Mouse (Mus musculus) CH12.LX (cell line): Measurements from ENCODE around the gene Ccdc57. TPM values are rescaled to one million over a fixed set of nuclear protein-coding genes. Genes with fewer than 3 reads are reported as not detected.
A peak's percentile ranks its signal among the peaks of the same experiment; 100 is the strongest.

Experiments
- DNase-seq: peaks from one replicate; pipeline ENCODE4 v3.0.0-alpha.2; 2013; ENCODE audit errors: extremely low read depth
- H3K27ac ChIP-seq: 2 replicates; pipeline ENCODE4 v1.5.1; 2012; ENCODE audit warnings: low read depth, mild to moderate bottlenecking, control low read depth, moderate library complexity; ENCODE audit not compliant: insufficient read depth
- H3K27me3 ChIP-seq: replicated peaks from 2 replicates; pipeline ENCODE3; 2012; ENCODE audit warnings: inconsistent platforms
- H3K36me3 ChIP-seq, 2 experiments: replicated peaks in 1 of 2; 2 replicates each; pipeline versions ENCODE3 to v1.6.1; 2012; ENCODE audit warnings: inconsistent platforms in 1 of 2, low read length in 1 of 2, mild to moderate bottlenecking in 1 of 2, mixed read lengths in 1 of 2, moderate library complexity in 1 of 2; ENCODE audit not compliant: control insufficient read depth in 1 of 2, insufficient read depth in 1 of 2
- H3K4me1 ChIP-seq, 2 experiments: 2 replicates each; pipeline ENCODE4 v1.6.1; 2012; ENCODE audit warnings: inconsistent platforms in 1 of 2, moderate library complexity in 1 of 2; ENCODE audit not compliant: insufficient read depth in 2 of 2, control insufficient read depth in 1 of 2
- H3K4me2 ChIP-seq: 2 replicates; pipeline ENCODE4 v1.6.1; 2012; ENCODE audit warnings: low read depth, mild to moderate bottlenecking, control low read depth; ENCODE audit not compliant: poor library complexity, insufficient read depth, severe bottlenecking
- H3K4me3 ChIP-seq, 3 experiments: fragments of 150-350 bp in 1 of 3; sonication (generic) in 1 of 3; replicated peaks in 1 of 3; 2 replicates each; pipeline versions ENCODE3 to v1.5.1; 2011 to 2012; ENCODE audit warnings: low read depth in 2 of 3, low read length in 2 of 3, mild to moderate bottlenecking in 2 of 3, moderate library complexity in 2 of 3, control low read depth in 1 of 3, improper control_type of control experiment in 1 of 3, inconsistent platforms in 1 of 3, mixed read lengths in 1 of 3; ENCODE audit not compliant: poor library complexity in 1 of 3
- H3K79me2 ChIP-seq: replicated peaks from 2 replicates; pipeline ENCODE4 v1.6.1; 2012; ENCODE audit warnings: mild to moderate bottlenecking, moderate library complexity; ENCODE audit not compliant: control insufficient read depth, poor library complexity, insufficient read depth, severe bottlenecking; ENCODE audit errors: extremely low read depth
- H3K9ac ChIP-seq: 2 replicates; pipeline ENCODE4 v1.6.1; 2012; ENCODE audit warnings: low read depth, mild to moderate bottlenecking, control low read depth, moderate library complexity; ENCODE audit not compliant: insufficient read depth
- H3K9me3 ChIP-seq: replicated peaks from 2 replicates; pipeline ENCODE3; 2012; ENCODE audit warnings: low read length, inconsistent platforms, mixed read lengths
- CHD2 ChIP-seq: IDR thresholded peaks from 2 replicates; pipeline ENCODE4 v1.6.1; 2011; ENCODE audit warnings: low read length, improper control_type of control experiment
- CTCF ChIP-seq, 2 experiments: IDR thresholded peaks in 1 of 2; conservative IDR thresholded peaks in 1 of 2; 2 replicates each; pipeline ENCODE4 v1.5.1; 2011 to 2012; ENCODE audit warnings: low read depth in 2 of 2, low read length in 2 of 2, improper control_type of control experiment in 1 of 2, inconsistent platforms in 1 of 2, mild to moderate bottlenecking in 1 of 2, moderate library complexity in 1 of 2
- ELF1 ChIP-seq: IDR thresholded peaks from 2 replicates; pipeline ENCODE4 v1.6.1; 2014; ENCODE audit warnings: low read depth, mild to moderate bottlenecking, inconsistent platforms, low read length, improper control_type of control experiment
- EP300 ChIP-seq: IDR thresholded peaks from 2 replicates; pipeline ENCODE4 v1.6.1; 2011; ENCODE audit warnings: low read length, improper control_type of control experiment
- ETS1 ChIP-seq: conservative IDR thresholded peaks from 2 replicates; pipeline ENCODE4 v1.6.1; 2012; ENCODE audit warnings: low read depth, mild to moderate bottlenecking, inconsistent platforms, low read length, improper control_type of control experiment, moderate library complexity
- HCFC1 ChIP-seq: IDR thresholded peaks from 2 replicates; pipeline ENCODE4 v1.6.1; 2012; ENCODE audit warnings: low read depth, mild to moderate bottlenecking, inconsistent platforms, low read length, improper control_type of control experiment
- NRF1 ChIP-seq: IDR thresholded peaks from 2 replicates; pipeline ENCODE4 v1.6.1; 2014; ENCODE audit warnings: low read depth, mild to moderate bottlenecking, inconsistent platforms, low read length, improper control_type of control experiment, moderate library complexity
- POLR2AphosphoS2 ChIP-seq: IDR thresholded peaks from 2 replicates; pipeline ENCODE4 v1.6.1; 2011; ENCODE audit warnings: low read depth, low read length, improper control_type of control experiment
- SIN3A ChIP-seq: IDR thresholded peaks from 2 replicates; pipeline ENCODE4 v1.6.1; 2012; ENCODE audit warnings: low read length, improper control_type of control experiment, inconsistent platforms
- SMC3 ChIP-seq: IDR thresholded peaks from 2 replicates; pipeline ENCODE4 v1.6.1; 2011; ENCODE audit warnings: low read depth, low read length, improper control_type of control experiment
- TCF12 ChIP-seq: IDR thresholded peaks from 2 replicates; pipeline ENCODE4 v1.6.1; 2014; ENCODE audit warnings: low read depth, mild to moderate bottlenecking, inconsistent platforms, low read length, improper control_type of control experiment
- USF1 ChIP-seq: IDR thresholded peaks from 2 replicates; pipeline ENCODE4 v1.6.1; 2014; ENCODE audit warnings: low read depth, mild to moderate bottlenecking, inconsistent platforms, low read length, improper control_type of control experiment
- ZC3H11A ChIP-seq: IDR thresholded peaks from 2 replicates; pipeline ENCODE4 v1.6.1; 2012; ENCODE audit warnings: low read depth, mild to moderate bottlenecking, inconsistent platforms, low read length, improper control_type of control experiment
- ZMIZ1 ChIP-seq: IDR thresholded peaks from 2 replicates; pipeline ENCODE4 v1.6.1; 2012; ENCODE audit warnings: low read depth, mild to moderate bottlenecking, inconsistent platforms, low read length, improper control_type of control experiment
- ZNF384 ChIP-seq: IDR thresholded peaks from 2 replicates; pipeline ENCODE4 v1.6.1; 2012; ENCODE audit warnings: low read depth, low read length, improper control_type of control experiment, inconsistent platforms
- dilution Hi-C: fragments of 300-500 bp; cut with MboI; formaldehyde crosslinking; loops from 2 replicates; pipeline ENCODE4 v1.14.3; 2020; ENCODE audit warnings: low sequenced_read_pairs; ENCODE audit not compliant: extremely low pct_unique_long_range_greater_than_20kb, extremely low pct_ligation_motif_present
- in situ Hi-C: fragments of 300-500 bp; cut with MboI; formaldehyde crosslinking; loops from 3 replicates; pipeline ENCODE4 v1.14.3; 2019; ENCODE audit warnings: low sequenced_read_pairs, low pct_ligation_motif_present, low pct_unique_long_range_greater_than_20kb, mixed read lengths
- polyA plus RNA-seq: library from polyadenylated mRNA; unstranded; fragments of >175 nt; gene quantifications from 2 replicates; pipeline ENCODE4 v1.2.1, GENCODE M21; 2012; ENCODE audit warnings: low read depth; ENCODE audit not compliant: insufficient read length
- total RNA-seq, 2 experiments: library from RNA; depleted of rRNA; stranded (reverse); fragments of 300-350 nt in 1 of 2; fragments of >200 nt in 1 of 2; gene quantifications; 2 replicates each; pipeline ENCODE4 v1.2.3; 2012 to 2014

The Ccdc57 gene
- total and polyA plus RNA-seq, 3 experiments: 2.3 to 6.0 (median 5.4) TPM

- no peaks in the 10 kb centered on the region for H3K9me3 ChIP-seq
- peaks cover 23 to 71% of the 10 kb centered on the region in 2 experiments for H3K36me3 ChIP-seq
- no peaks in the 10 kb centered on the region for H3K79me2 ChIP-seq
- TF ChIP-seq SIN3A: no peak
- no peak for TF ChIP-seq ELF1
- no peak for TF ChIP-seq USF1
- TF ChIP-seq SMC3: no peak
- no peak for TF ChIP-seq ZMIZ1
- no peak for TF ChIP-seq ZNF384
- no peak for TF ChIP-seq ZC3H11A
- TF ChIP-seq EP300: no peak
- no peak for TF ChIP-seq POLR2AphosphoS2
- TF ChIP-seq TCF12: no peak
- no peak for TF ChIP-seq HCFC1
- TF ChIP-seq NRF1: no peak
- no peak overlapping the region for H3K4me3 ChIP-seq
- no peak overlapping the region for H3K27ac ChIP-seq
- H3K4me1 ChIP-seq: peaks cover 2 to 16% of the 10 kb centered on the region in 2 experiments; a peak in 3 of 4 replicates
- H3K27me3 ChIP-seq: no peaks in the 10 kb centered on the region
- in situ Hi-C loops (no loop called here), dilution Hi-C loops (no loop called here)
- no peak overlapping the region for H3K9ac ChIP-seq
- no peak overlapping the region for H3K4me2 ChIP-seq
- no peak for DNase-seq
Measured at GRCm38 (mm10) chr11:120898114-120898548, 34.5 kb downstream of the Ccdc57 start.

GRCm38 (mm10) chr11:120895441-120895840 is 37.2 kb downstream of the Ccdc57 start:
- no peak overlapping the region for H3K4me2 ChIP-seq
- TF ChIP-seq ETS1: no peak
- dilution Hi-C loops (no loop called here), in situ Hi-C loops (no loop called here)
- H3K27ac ChIP-seq: no peak overlapping the region
- H3K9me3 ChIP-seq: no peaks in the 10 kb centered on the region
- H3K9ac ChIP-seq: no peak overlapping the region
- H3K4me1 ChIP-seq: no peaks in the 10 kb centered on the region
- no peak for DNase-seq
- no peak overlapping the region for H3K4me3 ChIP-seq
- peaks cover 25 to 69% of the 10 kb centered on the region in 2 experiments for H3K36me3 ChIP-seq
- H3K79me2 ChIP-seq: no peaks in the 10 kb centered on the region
- no peaks in the 10 kb centered on the region for H3K27me3 ChIP-seq

GRCm38 (mm10) chr11:120894397-120894796 is 38.3 kb downstream of the Ccdc57 start:
- dilution Hi-C loops: no loop called here
- Histone ChIP-seq H3K9ac (no peak overlapping the region), H3K27me3 (no peaks in the 10 kb centered on the region), H3K4me2 (no peak overlapping the region), H3K4me1 (no peaks in the 10 kb centered on the region), H3K79me2 (no peaks in the 10 kb centered on the region), H3K36me3 (peaks cover 28 to 76% of the 10 kb centered on the region in 2 experiments), H3K4me3 (no peak overlapping the region), H3K27ac (no peak overlapping the region), H3K9me3 (no peaks in the 10 kb centered on the region)
- in situ Hi-C loops: no loop called here
- TF ChIP-seq CTCF (conservative IDR thresholded peaks at IDR 0.05 in 1 of 2, IDR thresholded peaks at IDR 0.05 in 1 of 2; ENCODE audit: low read depth in 2 of 2, low read length in 2 of 2) (peak in 1 of 2 experiments; percentile 36; a peak in 2 of 4 replicates), CHD2 (no peak)
- peak; percentile 9 for DNase-seq
